Mouse (Mus musculus): Measurements from ENCODE around the gene Rimklb.
"Not testable (repeated sequence)": the region's sequence is repeated elsewhere in the genome, so short reads cannot be mapped to it uniquely, and the experiment has no call there.

The Rimklb gene

DNA sequence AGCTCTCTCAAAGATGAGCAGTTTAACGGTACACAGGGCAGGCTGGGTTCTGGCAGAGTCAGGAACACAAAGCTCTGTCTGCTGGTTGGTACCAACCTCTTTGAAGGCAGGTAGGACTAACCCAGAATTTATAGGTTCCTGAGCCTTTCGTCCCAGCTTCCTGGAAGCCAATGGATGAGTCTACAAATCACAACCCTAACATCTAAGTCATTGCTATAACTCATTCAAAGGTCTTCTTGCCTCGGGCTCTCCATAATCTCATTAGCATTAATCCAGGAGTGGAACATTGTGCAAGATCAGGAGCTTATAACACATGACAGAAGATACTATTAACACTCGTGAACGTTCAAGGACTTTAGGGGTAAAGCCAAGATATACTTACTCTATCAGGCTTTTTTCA, at the start of gene Rimklb:
Rimklb (minus strand) TSS at position 101 of the 400 bp plus-strand sequence.
- DNase-seq (ENCODE audit: low read depth, low spot score), result no peak

DNA sequence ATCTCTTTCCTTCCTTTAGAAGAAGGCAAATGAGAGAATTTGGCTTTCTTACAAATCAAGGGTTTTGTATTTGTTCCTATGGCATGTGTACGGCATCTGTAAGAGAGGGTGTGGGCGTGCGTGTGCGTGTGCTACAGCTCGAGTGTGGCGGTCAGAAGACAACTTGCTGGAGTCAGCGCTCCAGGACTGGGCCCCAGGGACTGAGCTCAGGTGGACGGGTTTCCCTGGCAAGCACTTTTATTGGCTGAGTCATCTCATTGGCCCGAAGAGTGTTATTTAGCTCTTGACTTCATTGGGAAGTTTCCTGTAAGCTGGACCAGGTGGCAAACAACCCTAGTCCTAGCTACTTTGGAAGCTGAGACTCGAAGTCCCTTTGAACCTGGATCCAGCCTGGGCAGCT, 47.4 kb upstream of the Rimklb start:
- no peak for DNase-seq (ENCODE audit: low read depth, low spot score)

DNA sequence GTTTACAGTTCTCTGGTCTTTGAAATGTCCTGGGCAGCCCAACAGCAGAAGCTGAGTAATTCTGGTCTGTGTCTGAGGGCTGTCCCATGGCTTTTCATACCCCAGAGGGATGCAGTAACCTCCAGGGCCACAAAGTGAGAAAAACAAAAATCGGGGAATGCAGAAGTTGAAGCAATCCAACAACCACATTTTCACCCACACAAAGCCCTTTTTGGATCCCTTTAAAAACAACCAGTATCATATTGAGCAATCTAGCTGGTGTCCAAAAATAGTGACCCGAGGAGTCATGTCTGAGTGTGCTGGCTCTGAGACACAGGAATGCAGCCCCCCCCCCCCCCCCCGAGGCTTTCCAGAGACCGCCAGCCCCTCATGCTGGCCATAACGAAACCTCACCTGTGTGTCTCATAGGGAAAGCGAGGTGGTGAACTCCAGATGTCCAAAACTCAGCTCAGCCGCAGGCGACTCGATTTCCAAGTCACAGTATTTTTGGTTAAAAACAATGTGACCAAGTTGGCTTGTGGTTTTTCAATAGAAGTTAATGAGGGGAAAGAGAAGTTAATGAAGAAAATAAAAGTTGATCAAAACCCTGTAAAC, 46.8 kb upstream of the Rimklb start:
- DNase-seq (ENCODE audit: low read depth, low spot score), result no peak

- no peak for DNase-seq (ENCODE audit: low read depth, low spot score)
Observed at GRCm38 (mm10) chr6:122544672-122545071, 46.1 kb upstream of the Rimklb start.

DNA sequence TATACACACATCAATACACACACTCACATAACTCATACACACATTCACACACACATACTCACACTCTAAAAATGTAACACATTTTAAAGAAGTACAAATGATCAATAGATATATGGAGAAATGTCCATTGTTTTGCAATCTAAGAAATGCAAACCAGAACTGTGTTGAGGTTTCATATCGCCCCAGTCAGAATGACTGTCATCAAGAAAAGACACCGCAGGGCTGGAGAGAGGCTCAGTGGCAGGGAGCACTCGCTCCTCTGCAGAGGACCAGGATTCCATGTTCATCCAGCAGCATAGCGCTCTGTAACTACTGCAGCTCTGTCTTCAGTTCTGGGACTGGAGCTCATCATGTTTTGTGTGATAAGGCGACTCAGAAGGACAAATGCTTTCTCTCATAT, 45.0 kb upstream of the Rimklb start:
- DNase-seq (ENCODE audit: low read depth, low spot score), result no peak

DNA sequence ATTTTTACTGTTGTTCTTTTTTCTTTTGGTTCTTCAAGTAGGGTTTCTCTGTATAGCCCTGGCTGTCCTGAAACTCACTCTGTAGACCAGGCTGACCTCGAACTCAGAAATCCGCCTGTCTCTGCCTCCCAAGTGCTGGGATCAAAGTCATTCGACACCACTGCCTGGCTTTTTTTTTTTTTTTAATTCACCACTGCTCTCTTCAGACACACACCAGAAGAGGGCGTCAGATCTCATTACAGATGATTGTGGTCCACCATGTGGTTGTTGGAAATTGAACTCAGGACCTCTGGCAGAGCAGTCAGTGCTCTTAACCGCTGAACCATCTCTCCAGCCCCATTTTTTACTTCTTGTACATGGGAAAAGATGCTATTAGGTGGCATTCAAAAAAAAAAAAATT, 43.9 kb upstream of the Rimklb start:
- not testable (repeated sequence) for DNase-seq (ENCODE audit: low read depth, low spot score)

- DNase-seq (ENCODE audit: low read depth, low spot score), result no peak
Observed at GRCm38 (mm10) chr6:122539564-122539963, 41.0 kb upstream of the Rimklb start.

DNA sequence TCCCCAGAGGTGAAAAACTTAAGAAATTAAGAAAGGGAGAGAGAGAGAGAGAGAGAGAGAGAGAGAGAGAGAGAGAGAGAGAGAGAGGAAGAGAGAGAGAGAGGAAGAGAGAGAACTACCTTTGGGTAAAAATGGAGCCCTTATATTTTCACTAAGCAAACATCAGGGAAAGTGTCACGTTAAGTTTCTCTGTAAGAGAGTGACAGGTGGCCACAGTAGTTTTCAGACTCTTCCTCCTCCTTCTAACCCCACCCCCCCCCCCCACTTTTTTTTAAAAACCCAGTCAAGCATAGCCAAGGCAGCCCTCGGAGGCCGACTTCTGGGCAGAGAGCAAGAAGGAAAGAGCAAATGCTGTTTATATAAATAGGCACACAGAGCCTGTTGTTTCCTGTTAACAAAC, 35.5 kb upstream of the Rimklb start:
- DNase-seq (ENCODE audit: low read depth, low spot score), result no peak

DNA sequence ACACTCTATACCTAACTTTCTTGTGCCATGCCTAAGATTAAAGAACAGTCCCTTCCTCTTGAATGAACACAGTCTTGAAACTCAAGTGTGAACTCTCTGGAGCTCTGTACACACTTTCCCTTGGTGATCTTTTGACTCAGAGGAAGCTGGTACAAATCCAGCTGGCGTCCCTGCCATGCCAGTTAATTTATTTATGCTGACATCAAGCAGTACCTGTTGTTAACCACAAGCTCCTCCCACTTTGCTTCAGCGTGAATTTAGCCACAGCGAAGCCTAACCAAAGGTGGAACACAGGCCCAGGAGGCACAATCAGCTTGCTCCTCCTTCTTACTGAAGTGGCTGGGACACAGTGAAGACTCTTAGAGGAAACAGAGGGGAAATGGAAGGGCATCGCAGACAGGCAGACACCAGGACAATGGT, 34.3 kb upstream of the Rimklb start:
- DNase-seq (ENCODE audit: low read depth, low spot score), result no peak

GRCm38 (mm10) chr6:122531466-122532174, 33.1 kb upstream of the Rimklb start:
- DNase-seq (ENCODE audit: low read depth, low spot score), result no peak

DNA sequence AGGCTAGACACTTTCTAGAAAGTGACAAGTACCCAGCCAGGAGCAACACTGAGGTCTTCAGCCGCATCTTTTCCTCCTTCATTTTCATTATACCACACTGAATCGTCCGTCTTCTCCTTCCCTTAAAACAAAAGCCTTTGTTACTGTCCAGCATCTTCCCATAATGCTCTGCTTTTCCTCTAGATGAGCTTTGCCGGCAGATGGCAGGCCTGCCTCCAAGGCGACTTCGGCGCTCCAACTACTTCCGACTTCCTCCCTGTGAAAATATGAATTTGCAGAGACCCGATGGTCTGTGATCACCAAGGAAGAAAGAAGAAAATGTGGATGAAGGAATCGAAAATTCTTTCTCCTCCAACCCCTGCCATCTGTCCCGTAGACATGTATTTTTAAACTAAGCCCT, 29.6 kb upstream of the Rimklb start:
- DNase-seq (ENCODE audit: low read depth, low spot score), result peak; percentile 6

GRCm38 (mm10) chr6:122527596-122527995, 29.0 kb upstream of the Rimklb start:
- no peak for DNase-seq (ENCODE audit: low read depth, low spot score)

DNA sequence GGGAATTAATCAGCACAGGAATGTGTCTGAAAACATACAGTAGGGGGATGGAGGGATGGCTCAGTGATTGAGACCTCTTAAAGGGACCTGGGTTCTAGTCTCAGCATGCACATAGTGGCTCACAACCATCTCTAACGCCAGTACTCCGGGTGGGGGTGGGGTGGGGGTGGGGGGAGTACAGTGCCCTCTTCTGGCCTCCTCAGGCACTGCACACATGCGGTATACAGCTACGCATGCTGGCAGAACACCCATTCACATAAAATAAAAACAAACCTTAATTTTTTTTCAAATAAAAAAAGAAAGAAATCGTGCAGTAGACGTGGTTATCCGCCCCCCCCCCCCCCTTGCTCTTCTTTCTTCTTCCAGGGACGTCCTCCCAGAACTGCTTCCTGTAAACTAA, 24.7 kb upstream of the Rimklb start:
- no peak for DNase-seq (ENCODE audit: low read depth, low spot score)

- DNase-seq (ENCODE audit: low read depth, low spot score), result peak; percentile 18
Observed at GRCm38 (mm10) chr6:122522595-122522994, 24.0 kb upstream of the Rimklb start.

GRCm38 (mm10) chr6:122519384-122519783, 20.8 kb upstream of the Rimklb start:
- no peak for DNase-seq (ENCODE audit: low read depth, low spot score)

GRCm38 (mm10) chr6:122517668-122518067, 19.1 kb upstream of the Rimklb start:
- no peak for DNase-seq (ENCODE audit: low read depth, low spot score)

DNA sequence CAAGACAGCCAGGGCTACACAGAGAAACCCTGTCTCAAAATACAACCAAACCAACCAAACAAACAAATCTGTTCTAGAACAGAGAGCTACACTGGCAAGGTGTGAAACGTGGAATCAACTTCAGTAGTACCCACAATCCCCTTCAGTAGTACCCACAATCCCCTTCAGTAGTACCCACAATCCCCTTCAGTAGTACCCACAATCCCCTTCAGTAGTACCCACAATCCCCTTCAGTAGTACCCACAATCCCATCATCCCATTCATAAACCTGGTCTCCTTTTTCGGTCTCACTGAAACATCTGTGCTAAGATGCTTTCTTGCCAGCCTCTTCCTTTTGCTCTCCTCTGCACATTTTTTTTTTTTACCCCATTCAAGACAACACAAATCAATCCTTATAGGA, 17.2 kb upstream of the Rimklb start:
- not testable (repeated sequence) for DNase-seq (ENCODE audit: low read depth, low spot score)

DNA sequence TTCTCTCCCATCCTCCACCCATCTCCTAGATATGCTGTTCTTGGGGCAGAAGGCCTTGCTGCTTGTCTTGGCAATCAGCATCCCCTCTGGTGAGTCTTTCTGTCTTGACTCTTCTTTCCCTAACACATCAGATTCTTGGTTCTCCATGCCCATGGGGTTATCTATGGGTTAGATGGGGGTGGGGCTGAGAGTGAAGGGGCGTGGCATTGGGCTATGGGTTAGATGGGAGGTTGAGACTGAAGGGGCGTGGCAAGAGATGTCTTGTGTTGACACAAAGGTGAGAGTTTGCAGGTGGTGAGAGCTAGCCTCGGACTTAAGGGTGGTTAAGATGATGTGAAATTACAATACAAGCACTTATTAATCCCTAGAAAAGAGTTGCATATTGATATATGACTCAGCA, 15.8 kb upstream of the Rimklb start:
- no peak for DNase-seq (ENCODE audit: low read depth, low spot score)

DNA sequence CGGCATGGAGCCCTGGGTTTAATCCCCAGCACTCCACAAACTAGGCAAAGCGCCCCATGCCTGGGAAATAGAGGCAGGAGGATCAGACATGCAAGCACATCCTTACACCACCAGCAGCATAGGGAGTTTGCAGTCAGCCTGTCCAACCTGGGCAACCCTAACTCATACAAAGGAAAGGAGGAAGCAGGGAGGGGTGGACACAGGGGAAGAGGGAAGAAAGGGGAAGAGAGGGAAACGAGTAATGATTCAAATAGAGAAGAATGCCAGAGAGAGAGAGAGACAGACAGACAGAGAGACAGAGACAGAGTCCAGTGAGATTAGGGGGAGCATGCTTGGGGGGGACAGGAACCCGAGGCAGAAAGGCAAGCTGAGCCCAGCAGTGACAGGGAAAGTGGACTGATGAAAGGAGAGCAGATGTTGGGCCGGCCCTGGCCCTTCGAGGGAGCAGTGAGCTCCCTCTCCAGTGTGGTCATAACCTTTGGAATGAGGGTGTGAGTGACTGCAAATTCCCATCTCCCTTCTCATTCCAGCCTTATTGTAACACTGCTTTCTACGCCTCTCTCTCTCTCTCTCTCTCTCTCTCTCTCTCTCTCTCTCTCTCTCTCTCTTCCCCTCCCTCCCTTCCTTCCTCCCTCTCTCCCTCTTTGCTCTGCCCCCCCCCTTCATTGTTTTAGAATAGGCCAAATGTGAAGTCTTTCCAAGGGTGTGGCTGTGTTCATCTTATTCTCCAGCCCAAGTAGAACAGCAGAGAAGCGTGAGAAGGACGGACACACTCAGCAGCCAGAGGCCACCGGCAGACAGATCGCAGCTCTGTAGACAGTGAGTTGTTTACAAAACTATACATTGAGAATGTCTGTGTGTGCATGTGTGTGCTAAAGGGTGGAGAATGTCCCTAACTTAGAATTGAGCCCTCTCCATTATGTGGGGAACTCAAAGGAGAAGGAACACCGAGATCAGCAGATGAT, 14.6 kb upstream of the Rimklb start:
- DNase-seq (ENCODE audit: low read depth, low spot score), result no peak

DNA sequence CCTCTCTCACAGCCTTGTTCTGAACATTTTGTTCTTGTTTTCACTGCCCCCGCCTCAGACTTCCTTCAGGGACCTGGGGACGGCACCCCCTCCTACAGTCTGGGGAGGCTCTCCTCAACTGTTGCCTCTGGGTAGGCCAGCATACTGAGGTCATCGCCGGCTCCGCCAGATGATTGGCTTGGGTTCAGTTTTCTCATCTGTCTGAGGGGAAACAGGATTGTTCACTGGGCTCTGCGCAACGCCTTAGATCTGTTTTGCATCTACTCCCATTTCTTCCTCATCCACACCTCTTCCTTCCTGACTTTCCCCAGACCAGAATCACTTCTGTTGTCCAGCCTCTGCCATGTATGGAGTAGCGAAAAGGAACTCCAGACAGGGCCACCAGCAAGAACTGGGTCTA, 9.9 kb upstream of the Rimklb start:
- no peak for DNase-seq (ENCODE audit: low read depth, low spot score)

DNA sequence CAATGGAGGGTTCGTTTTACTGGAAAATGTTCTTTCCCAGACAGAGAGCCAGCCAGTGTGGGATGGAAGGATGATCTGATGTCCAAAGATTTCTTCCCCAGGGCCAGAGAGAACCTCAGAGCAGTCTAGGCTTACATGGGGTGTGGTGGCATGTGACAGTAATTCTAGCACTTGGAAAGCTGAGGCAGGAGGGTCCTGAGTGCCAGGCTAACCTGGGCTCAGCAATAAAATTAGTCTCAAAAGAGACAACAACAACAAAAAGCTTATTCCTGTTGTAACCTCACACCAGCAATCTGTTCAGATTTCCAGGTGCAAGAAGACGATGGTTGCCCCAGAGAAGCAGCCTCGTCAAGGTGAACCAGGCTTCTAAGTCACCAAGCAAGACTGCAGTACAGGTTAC, 7.0 kb upstream of the Rimklb start, which contains the start of gene Mfap5:
Mfap5 (plus strand) TSS at position 301 of the 400 bp plus-strand sequence.
- no peak for DNase-seq (ENCODE audit: low read depth, low spot score)

- no peak for DNase-seq (ENCODE audit: low read depth, low spot score)
Observed at GRCm38 (mm10) chr6:122505041-122505440, 6.5 kb upstream of the Rimklb start.

All from telencephalon, adult 2 months (tissue).